Mouse (Mus musculus) CD4-positive, CD25-positive, alpha-beta regulatory T cell, adult 4 months (primary cell): ENCODE results near the gene Tcp11. TPM values are rescaled to one million over a fixed set of nuclear protein-coding genes. Genes with fewer than 3 reads are reported as not detected.

Source experiments
- ATAC-seq: one replicate; pipeline ENCODE4 v1.8.0; 2017
- polyA plus RNA-seq, 2 experiments: library from polyadenylated mRNA; unstranded; fragments of 100-300 nt; shearing (Covaris generic); gene quantifications; one replicate each; pipeline ENCODE4 v1.2.1; 2017

Gene Tcp11
- polyA plus RNA-seq, 2 experiments from 2014 or later = 3.1 to 3.8 TPM

- no peak for ATAC-seq
These were observed 43.4 kb downstream of the Tcp11 start for GRCm38 (mm10) chr17:28036813-28037756.

GRCm38 (mm10) chr17:28034986-28035385, 45.5 kb downstream of the Tcp11 start:
- no peak for ATAC-seq

- no peak for ATAC-seq
These were observed 47.3 kb downstream of the Tcp11 start for GRCm38 (mm10) chr17:28033046-28033580.

GRCm38 (mm10) chr17:28032219-28032618, 48.2 kb downstream of the Tcp11 start:
- no peak for ATAC-seq

- no peak for ATAC-seq
These were observed 49.0 kb downstream of the Tcp11 start for GRCm38 (mm10) chr17:28031281-28031941.

GRCm38 (mm10) chr17:28030446-28030845, 50.0 kb downstream of the Tcp11 start:
- ATAC-seq = no peak

GRCm38 (mm10) chr17:28029308-28029707, 51.1 kb downstream of the Tcp11 start:
- no peak for ATAC-seq

- no peak for ATAC-seq
These were observed 52.2 kb downstream of the Tcp11 start for GRCm38 (mm10) chr17:28028236-28028635.

- no peak for ATAC-seq
These were observed 53.2 kb downstream of the Tcp11 start for GRCm38 (mm10) chr17:28027197-28027596.

- ATAC-seq = no peak
These were observed 54.1 kb downstream of the Tcp11 start for GRCm38 (mm10) chr17:28026111-28026872.

GRCm38 (mm10) chr17:28025541-28025961, 54.9 kb downstream of the Tcp11 start:
- ATAC-seq = no peak

GRCm38 (mm10) chr17:28022854-28023655, 57.4 kb downstream of the Tcp11 start:
- no peak for ATAC-seq

GRCm38 (mm10) chr17:28021911-28022310, 58.5 kb downstream of the Tcp11 start:
- no peak for ATAC-seq

- no peak for ATAC-seq
These were observed 60.4 kb downstream of the Tcp11 start for GRCm38 (mm10) chr17:28019785-28020696.

GRCm38 (mm10) chr17:28018776-28019175, 61.7 kb downstream of the Tcp11 start:
- ATAC-seq = no peak

GRCm38 (mm10) chr17:28018344-28018743, 62.1 kb downstream of the Tcp11 start:
- no peak for ATAC-seq
